Mouse (Mus musculus): ENCODE measurements around the gene Ispd. TPM values are rescaled to one million over a fixed set of nuclear protein-coding genes. Genes with fewer than 3 reads are reported as not detected.

Ispd gene
- total RNA-seq, 4 experiments from 2014 or later = 10.9 to 13.8 (median 11.9) TPM

DNA sequence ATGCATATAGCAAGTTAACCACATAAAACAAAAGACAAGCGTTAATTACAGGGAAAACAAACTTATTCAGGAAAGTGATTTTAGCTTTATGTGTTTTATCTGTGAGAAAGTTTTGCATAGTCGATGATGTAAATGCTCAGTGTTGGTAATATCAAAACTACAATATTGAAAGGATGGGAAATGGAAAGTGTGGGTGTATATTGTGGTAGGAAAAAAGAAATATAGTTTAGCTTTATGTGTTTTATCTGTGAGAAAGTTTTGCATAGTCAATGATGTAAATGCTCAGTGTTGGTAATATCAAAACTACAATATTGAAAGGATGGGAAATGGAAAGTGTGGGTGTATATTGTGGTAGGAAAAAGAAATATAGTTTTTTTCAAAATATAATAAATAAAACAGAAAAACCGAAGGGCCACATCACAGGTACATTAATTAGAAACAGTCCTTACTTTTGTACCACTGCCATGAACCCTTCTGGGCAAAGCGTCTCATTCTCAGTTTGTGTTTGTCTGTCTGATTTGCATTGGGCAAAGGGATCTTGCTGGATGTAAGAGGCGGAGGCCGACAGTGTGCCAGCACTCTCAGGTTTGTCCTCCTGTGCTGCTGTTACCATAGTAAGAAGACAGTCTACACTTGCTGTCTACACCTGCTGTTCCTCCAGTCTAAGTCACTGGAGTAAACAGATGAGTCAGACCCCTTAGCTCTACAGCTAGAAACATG lies 87.2 kb downstream of the Ispd start:
- no peak for DNase-seq (ENCODE audit: low spot score in 2 of 2)

DNA sequence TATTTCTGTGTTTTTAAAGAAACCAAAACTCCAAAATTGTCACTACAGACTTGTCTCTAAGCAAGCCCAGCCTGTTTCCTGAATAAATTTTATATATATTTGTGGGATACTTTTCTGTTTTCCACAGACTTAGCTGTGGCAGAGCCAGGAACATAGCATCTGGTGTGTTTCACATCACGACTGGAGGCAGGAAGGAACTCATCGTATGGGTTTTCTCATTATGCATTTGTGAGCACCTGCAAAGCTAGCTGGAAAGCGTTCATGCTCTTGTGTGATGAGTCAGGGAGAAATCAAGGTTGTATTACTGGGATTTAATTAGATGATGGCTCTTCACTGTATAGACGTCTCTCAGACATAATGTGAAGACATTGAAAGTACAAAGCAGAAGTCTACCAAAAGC lies 90.2 kb downstream of the Ispd start:
- no peak for DNase-seq (ENCODE audit: low spot score in 2 of 2)

DNA sequence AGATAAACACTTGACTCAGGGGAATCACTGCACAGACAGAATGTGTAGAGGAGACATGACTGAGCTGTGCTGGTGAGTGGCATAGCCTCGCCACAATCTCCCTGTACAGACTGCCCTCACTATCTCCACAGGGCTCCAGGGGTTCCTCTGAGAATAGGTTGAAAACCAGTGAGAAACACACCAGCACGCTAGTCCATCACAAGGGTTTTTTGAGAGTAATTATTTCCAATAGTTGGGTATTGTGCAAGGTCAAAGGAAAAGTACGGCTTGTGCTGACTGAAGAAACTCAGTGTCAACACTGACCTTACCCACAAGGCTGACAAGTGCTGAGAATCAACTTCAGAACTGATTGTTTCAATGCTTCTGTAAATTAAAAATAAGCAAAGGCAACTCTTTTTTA lies 92.9 kb downstream of the Ispd start:
- DNase-seq (ENCODE audit: low spot score in 2 of 2) = no peak

DNA sequence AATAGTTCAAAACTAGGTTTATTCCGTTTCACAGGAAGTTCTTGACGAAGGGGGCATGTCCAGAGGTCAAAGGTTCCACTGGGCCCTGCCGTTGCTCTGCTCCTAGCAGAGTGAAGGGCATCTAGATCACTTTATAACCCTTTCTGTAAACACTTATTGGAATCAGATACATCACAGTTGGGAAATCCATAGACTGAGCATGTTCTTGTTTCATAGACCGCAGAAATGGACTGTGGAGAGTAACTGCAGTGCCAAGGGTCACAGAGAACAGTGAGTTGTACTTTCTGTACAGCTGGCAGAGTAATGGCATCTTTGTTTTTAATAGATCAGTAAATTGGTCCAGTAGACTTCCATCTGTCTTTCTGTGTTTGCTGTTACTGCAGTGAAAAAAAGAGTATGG lies 94.0 kb downstream of the Ispd start:
- no peak for DNase-seq (ENCODE audit: low spot score in 2 of 2)

DNA sequence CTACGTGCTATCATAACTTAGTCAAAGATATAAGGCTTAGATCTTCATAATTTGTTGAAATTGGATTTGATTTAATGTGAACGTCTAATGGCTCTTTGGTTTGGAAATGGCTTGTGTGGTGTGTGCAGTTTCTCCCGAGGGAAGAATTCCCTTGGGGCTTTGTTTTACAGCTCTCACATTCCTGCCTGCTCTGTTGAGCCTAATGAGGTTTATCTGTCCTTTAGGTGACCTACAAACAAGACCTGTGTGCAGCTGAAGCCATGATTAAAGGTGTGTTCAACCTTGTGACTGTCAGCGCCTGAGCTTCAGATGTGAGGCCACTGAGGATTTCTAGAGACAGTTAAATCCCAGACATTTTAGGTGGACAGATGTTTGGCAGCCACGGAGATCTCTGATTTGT lies 95.2 kb downstream of the Ispd start:
- DNase-seq (ENCODE audit: low spot score in 2 of 2) = no peak

DNA sequence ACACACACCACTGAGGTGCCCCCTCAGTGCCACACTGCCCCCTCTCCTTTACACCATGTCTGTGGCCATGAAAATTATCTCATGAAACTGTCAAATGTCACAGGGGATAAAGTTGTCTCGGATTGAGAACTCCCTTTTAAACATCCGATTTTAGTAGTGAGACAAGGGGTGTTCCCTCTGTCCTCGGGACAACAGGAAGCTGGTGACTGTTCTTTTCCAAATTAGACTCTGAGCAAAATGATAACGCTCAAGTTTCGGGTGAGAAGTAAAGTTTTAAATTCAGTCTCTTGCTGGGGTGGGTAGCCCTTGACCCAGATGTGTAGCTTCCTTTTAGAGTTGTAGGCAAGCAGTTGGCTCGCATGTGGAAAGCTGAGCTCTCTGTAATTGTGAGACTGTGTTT lies 96.3 kb downstream of the Ispd start:
- no peak for DNase-seq (ENCODE audit: low spot score in 2 of 2)

DNA sequence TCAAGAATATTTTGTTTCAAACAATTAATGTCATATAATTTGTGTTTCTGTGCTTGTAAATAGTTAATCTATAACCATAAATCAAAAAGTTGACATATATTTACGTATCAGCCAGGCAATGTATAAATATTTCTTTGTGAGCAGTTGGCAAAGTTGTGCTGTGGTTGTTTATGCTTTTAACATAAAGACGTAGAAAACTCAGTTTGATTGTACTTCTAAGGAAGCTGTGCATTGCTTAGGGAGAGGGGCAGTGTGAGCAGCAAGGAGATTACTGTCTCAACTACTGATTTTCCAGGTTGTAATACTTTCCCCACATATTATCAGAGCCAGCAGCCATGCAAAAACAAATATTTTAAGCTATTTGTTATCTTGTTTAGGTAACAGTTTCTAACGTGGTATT lies 96.7 kb downstream of the Ispd start:
- DNase-seq (ENCODE audit: low spot score in 2 of 2) = no peak

DNA sequence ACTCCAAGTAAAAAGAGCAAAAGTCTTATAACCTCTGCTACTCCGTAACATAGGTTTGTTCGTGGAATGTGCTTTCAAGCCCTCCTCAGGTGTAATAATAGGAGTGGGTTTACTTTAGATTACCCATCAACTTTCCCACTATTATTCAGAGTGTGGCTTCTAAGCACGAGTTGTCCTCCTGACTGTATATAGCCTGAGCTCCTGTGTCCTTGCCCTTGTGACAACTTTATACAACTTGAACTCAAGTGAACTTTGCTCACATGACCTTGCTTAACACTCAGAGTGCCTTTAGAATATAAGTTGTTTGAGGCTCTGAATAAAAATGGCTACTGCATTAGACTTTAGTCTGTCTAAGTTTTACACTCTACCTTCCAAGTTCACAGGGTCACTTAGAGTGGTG lies 100.5 kb downstream of the Ispd start:
- DNase-seq (ENCODE audit: low spot score in 2 of 2) = no peak

DNA sequence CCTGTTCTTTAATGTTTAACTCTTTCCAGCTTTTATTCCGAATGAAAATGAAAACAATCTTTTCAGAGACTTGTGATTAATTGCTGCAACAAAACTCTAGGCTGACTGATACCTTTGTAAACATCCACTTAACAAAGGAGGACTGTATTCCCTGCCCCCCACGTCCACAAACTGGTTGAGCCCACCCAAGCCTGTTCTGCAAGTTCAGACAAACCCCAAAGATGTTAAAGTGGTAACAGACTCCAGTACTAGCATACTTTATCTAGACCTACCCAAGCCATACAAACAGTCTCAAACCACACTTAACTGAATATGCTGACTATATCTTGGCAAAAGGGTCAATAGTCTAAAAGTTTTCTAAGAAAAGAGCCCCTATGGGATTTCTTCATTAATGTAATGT lies 102.1 kb downstream of the Ispd start:
- no peak for DNase-seq (ENCODE audit: low spot score in 2 of 2)

DNA sequence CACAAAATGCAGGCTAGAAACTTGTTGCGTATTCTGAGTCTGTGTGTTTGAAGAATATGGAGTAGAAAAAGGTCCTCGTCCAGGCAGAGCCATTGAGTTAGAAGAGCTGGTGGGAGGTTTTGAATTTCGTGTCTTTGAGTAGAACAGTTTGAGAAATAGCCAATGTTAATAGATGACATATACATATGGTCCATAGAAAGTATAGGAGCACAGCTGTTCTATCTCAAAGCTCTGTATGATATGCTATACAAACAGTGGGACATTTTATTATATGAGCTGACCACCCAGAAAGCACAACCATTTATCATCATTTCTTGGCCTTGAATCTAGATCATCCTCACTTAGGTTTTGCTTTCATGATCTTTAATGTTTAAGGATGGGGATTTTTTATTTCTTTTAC lies 116.3 kb downstream of the Ispd start:
- no peak for DNase-seq (ENCODE audit: low spot score in 2 of 2)

DNA sequence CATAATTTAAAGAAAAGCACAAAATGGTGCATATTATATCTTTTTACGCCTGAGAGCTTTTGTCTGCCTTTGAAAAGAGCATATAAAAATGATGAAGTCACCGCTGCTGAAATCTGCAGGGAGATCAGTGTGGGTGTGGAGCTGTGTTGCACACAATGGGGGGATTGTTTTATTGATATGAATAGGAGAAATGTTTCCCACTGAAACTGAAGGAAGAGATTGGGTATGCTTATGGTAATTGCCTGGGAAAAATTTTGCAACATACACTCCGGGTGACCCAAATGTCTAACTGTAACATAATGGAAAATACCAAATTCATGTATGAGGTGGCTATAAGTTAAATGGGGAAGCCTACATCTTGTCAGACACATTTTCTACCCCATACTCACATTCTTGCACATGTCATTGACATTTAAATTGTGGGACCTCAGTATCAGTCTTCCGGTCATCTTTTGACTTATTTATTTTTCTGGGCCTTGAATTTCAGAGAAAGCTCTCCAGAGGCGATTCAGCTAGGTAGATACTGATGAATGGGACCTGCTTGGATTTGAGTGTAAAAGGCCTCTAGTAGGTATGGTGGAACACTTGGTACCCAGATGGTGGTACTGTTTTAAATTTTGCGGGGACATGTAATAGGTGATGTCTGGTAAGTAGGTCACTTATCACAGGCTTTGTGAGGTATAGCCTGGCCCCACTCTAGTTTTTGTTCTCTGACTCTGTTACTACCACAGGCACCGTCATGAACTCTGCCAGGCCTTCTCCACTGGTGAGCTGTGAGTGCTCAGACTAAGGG lies 126.1 kb downstream of the Ispd start:
- no peak for DNase-seq (ENCODE audit: low spot score in 2 of 2)

DNA sequence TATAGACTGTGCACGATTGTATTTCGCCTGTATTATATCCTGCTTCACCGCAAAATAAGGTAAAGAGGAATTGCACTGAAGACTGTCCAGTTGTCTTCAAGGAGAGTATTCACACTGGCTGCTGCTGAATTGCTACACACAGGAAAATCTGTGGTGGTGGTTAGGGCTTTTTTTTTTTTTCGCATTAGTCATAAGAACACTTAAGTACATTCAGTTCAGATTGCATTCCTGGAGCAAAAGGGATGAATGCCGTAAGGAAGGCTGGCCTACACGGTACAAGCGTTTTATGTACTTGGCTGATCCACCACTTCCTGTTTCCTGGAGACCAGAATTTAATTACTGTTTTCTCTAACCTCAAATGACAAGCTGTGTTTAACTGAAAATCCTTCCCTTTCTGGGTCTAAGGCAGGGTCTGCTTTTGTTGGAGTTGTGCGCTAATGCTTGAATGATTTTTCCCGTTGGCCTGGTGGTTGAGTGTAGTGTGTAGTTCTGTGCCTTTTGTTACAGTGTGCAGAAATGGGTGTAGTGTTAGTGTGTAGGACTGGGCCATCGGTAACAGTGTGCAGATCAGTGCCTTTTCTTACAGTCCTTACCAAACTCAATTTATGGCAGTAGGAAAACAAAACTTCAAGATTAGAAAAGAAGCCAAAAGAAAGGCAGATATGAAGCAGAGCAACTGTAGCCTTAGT lies 128.8 kb downstream of the Ispd start:
- DNase-seq (ENCODE audit: low spot score in 2 of 2) = no peak

DNA sequence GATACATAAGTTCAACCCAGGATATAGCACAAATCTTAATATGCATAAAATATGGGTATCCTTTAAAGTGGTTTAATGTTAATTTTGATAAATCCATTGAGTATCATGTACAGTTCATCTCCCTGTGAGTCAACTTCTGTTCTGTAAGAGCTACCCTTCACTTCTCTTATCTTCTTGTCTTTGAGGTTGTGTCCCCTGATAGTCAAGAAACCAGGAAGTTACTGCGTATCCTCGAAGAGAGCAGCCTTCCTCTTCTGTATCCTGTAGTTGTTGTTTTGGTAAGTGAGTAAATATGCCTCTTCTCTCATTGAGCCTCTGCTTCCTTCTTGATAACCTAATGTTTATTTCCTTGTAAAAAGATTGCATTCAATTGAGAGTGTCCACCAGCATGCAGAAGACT lies 140.5 kb downstream of the Ispd start:
- DNase-seq (ENCODE audit: low spot score in 2 of 2) = no peak

DNA sequence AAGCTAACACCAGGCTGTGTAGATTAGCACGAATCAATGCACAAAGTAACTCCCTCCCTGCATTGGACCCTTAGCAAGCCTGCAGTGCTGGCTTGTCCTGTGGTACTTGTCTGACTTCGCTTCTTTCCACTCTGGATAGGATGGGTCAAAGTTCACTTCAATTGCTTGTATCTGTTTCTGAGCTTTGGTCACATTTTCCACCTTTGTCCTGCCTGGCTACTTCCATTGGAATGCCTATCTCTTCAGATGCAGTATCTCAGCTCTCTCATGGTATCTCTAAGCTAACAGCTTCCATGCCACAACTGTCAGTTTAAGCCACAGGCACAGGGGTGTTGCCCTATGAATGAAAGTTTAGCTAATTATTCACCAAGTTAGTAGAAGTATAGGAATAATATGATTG lies 142.3 kb downstream of the Ispd start:
- no peak for DNase-seq (ENCODE audit: low spot score in 2 of 2)

DNA sequence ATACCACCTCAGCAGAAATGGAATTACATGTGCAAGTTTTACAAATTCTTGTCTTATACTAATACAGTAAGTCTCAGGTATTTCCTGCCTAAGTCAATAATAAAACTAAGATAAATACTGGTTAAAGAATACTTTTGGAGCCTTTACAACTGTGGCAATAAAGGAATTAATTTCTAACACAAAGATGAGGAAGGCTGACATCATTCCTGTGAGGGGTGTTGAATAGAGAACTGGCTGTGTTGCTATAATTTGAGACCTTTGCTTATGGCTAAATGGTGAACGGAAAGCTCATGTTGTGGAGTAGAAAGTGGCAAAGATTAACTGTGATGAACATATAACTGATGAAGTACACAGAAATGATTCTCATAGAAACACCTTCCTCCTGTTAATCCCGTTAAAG lies 149.7 kb downstream of the Ispd start:
- DNase-seq (ENCODE audit: low spot score in 2 of 2) = no peak

DNA sequence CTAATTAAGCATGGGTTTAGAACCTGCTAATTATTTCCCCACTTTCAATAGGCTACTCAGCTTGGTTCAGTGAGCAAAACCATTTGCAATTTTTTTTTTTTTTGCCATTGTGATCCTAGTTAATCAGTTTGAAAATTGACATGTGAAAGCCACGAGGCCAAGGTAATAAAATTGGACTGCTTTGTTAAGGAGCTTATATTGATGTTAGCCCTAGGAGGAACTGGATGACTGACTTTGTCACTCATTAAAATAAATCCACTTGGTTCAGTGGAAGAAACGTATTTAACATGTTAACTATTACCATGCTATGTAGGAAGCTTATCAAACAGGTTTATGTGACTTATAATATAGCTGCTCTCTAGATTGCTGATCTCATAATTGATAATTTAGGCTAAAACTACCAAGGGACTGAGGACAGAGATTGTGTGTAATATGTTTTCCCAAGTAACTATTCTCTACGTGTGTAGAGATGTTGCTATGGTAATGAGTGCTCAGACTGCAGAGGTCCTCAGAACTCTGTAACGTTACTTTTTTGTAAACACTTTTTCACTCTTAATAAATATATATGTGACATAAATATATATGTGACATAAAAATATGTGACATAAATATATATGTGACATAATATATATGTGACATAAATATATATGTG lies 150.3 kb downstream of the Ispd start:
- no peak for DNase-seq (ENCODE audit: low spot score in 2 of 2)

DNA sequence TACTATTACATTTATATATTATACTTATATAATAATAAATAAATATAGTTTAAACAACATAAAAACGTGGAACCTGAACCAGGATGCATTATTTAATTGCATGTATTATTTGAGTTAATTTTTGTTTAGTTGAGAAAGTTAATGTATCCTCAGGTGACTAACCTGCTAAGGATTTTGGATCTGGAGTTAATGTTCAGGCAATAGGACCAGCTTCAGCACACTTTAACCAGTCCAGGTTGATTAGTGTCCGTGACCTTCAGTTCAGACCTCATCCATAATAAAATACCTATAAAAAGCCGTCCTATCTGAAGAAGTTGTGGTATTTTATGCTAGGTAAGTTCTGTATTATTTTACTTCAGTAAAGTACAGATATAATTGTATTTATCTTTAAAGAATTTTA lies 151.3 kb downstream of the Ispd start:
- DNase-seq (ENCODE audit: low spot score in 2 of 2) = no peak

DNA sequence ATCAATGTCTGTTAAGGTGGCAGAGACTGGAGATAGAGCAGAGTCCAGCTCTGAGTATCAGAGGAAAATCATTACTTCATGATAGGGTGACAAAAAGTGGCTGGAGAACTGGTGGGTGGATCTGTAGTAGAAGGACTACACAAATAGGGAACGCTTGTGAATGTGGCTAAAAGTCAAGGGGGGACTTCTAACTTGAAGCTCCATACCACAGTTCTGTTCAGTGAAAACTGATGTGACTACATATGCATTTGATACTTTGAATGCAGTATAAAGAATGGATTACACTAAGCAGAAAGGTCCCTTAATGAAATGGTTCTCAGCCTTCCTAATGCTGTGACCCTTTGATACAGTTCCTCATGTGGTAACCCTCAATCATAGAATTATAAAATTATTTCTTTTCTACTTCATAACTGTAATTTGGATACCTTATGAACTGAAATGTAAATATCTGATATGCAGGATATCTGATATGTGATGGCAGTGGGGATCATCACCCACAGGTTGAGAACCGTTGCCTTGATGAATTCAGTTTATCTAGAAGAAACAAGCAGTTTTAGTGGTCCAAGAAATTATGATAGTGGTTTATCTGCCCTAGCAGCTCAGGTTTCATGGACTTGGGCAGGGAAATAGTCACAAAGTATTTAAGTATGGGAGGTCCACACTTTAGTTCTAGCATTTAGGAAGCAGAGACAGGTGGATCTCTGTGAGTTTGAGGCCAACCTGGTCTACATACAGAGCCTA lies 152.1 kb downstream of the Ispd start:
- DNase-seq (ENCODE audit: low spot score in 2 of 2) = no peak

DNA sequence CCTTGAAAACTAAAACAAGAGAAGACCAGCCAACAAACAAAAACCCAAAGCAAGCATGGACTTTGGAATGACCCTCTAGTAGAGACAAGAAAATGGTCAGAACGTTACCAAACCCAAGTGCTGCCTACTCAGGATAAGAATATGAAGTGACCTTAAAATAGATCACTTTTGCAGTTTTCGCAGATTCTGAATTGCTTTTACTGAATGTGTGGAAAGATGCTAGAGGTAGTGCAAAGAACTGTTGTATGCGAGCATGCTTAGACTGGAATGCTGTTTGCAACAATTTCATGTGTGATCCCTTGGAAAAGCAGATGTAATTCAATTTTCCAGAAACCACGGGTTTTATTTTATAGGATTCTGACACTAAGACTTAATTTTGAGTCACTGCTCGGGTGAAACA lies 153.3 kb downstream of the Ispd start:
- DNase-seq (ENCODE audit: low spot score in 2 of 2) = no peak

DNA sequence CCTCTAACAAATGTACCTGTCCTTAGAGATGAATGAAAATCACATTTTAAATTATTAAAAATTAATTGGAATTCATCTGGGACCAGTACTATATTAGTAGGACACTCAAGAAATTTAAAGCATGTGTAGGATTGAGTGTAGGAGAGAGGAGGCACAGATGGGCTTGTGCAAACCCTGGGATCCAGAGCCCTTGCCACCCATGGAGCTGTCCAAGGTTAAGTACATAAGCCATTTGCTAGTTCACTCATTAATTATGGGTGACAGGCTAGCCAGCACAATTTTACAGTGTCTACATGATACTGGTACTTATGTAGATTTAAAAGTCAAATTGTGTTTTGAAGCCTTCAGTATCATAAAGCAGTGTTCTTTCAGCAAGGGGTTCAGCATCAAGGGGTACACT lies 164.1 kb downstream of the Ispd start:
- no peak for DNase-seq (ENCODE audit: low spot score in 2 of 2)

DNA sequence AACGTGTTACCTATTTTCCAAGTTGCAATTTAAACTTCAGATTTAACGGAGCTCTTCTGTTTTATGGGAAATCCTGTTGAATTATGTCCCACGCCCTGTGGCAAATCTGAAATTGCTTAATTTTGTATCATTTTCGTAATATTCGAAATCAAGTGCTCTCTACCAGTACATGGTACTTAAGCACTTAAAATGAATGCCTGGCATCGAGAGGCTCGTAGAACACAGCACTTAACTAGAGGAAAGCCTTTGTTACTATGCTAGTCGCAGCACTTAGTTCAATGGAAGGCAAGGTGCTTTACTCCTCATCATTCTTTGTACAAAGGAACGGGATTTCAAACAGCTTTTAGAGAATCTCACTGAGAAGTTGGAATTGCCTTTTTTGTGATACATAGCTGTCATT lies 168.2 kb downstream of the Ispd start:
- DNase-seq (ENCODE audit: low spot score in 2 of 2) = no peak

All from left cerebral cortex, adult 8-10 months (tissue).